Mouse (Mus musculus): Measurements from ENCODE around the gene Pecam1. TPM values are rescaled to one million over a fixed set of nuclear protein-coding genes. Genes with fewer than 3 reads are reported as not detected.
"Not testable (repeated sequence)": the region's sequence is repeated elsewhere in the genome, so short reads cannot be mapped to it uniquely, and the experiment has no call there.

Gene Pecam1
- polyA plus RNA-seq, 1 experiment from 2014 or later: 23.6 TPM

GRCm38 (mm10) chr11:106625577-106625976 lies 124.9 kb downstream of the Pecam1 start:
- H3K27me3 ChIP-seq: no peaks in the 10 kb centered on the region
- no peaks in the 10 kb centered on the region for H3K36me3 ChIP-seq
- ATAC-seq (ENCODE audit: insufficient number of reproducible peaks, insufficient read depth, low FRiP score, low TSS enrichment, low read depth): no peak
- WGBS: 61% methylated on average over 3 of the region's 3 CpGs
- no peak overlapping the region for H3K27ac ChIP-seq
- no peak overlapping the region for H3K4me3 ChIP-seq (replicated peaks)
- H3K4me2 ChIP-seq: no peak overlapping the region
- H3K9me3 ChIP-seq: no peaks in the 10 kb centered on the region
- no peak overlapping the region for H3K9ac ChIP-seq (replicated peaks)
- peaks cover 3% of the 10 kb centered on the region; the same call in 1 of the 2 replicates for H3K4me1 ChIP-seq (replicated peaks)

GRCm38 (mm10) chr11:106623629-106624028 lies 126.8 kb downstream of the Pecam1 start:
- peaks cover 9% of the 10 kb centered on the region for H3K4me1 ChIP-seq (replicated peaks)
- no peak for ATAC-seq (ENCODE audit: insufficient number of reproducible peaks, insufficient read depth, low FRiP score, low TSS enrichment, low read depth)
- H3K4me2 ChIP-seq: no peak overlapping the region
- H3K27ac ChIP-seq: no peak overlapping the region
- 72% methylated on average over 2 of the region's 2 CpGs for WGBS
- no peak overlapping the region for H3K4me3 ChIP-seq (replicated peaks)
- H3K9me3 ChIP-seq: no peaks in the 10 kb centered on the region
- no peaks in the 10 kb centered on the region for H3K27me3 ChIP-seq
- H3K36me3 ChIP-seq: no peaks in the 10 kb centered on the region
- H3K9ac ChIP-seq (replicated peaks): no peak overlapping the region

- Histone ChIP-seq H3K36me3 (no peaks in the 10 kb centered on the region), H3K4me3 (replicated peaks) (no peak overlapping the region), H3K4me2 (no peak overlapping the region), H3K9me3 (no peaks in the 10 kb centered on the region), H3K27me3 (no peaks in the 10 kb centered on the region), H3K9ac (replicated peaks) (no peak overlapping the region), H3K27ac (no peak overlapping the region), H3K4me1 (replicated peaks) (peaks cover 9% of the 10 kb centered on the region)
- 92% methylated on average over 8 of the region's 8 CpGs for WGBS
- ATAC-seq (ENCODE audit: insufficient number of reproducible peaks, insufficient read depth, low FRiP score, low TSS enrichment, low read depth): no peak
Observed at GRCm38 (mm10) chr11:106622056-106622455, 128.4 kb downstream of the Pecam1 start.

GRCm38 (mm10) chr11:106618768-106619167 lies 131.7 kb downstream of the Pecam1 start:
- not testable (repeated sequence) for H3K36me3 ChIP-seq; H3K9ac ChIP-seq (replicated peaks); H3K4me1 ChIP-seq (replicated peaks); H3K9me3 ChIP-seq; H3K4me3 ChIP-seq (replicated peaks); H3K27ac ChIP-seq; H3K27me3 ChIP-seq; ATAC-seq (ENCODE audit: insufficient number of reproducible peaks, insufficient read depth, low FRiP score, low TSS enrichment, low read depth); H3K4me2 ChIP-seq
- 89% methylated on average over 4 of the region's 4 CpGs for WGBS

GRCm38 (mm10) chr11:106617821-106618580 lies 132.4 kb downstream of the Pecam1 start:
- no peaks in the 10 kb centered on the region for H3K36me3 ChIP-seq
- no peak overlapping the region for H3K27ac ChIP-seq
- no peak overlapping the region for H3K4me2 ChIP-seq
- peaks cover 9% of the 10 kb centered on the region for H3K4me1 ChIP-seq (replicated peaks)
- ATAC-seq (ENCODE audit: insufficient number of reproducible peaks, insufficient read depth, low FRiP score, low TSS enrichment, low read depth): no peak
- WGBS: 81% methylated on average over 13 of the region's 13 CpGs
- H3K4me3 ChIP-seq (replicated peaks): no peak overlapping the region
- H3K9me3 ChIP-seq: no peaks in the 10 kb centered on the region
- H3K27me3 ChIP-seq: no peaks in the 10 kb centered on the region
- H3K9ac ChIP-seq (replicated peaks): no peak overlapping the region

GRCm38 (mm10) chr11:106615561-106615960 lies 134.9 kb downstream of the Pecam1 start:
- 73% methylated on average over 4 of the region's 4 CpGs for WGBS
- ATAC-seq (ENCODE audit: insufficient number of reproducible peaks, insufficient read depth, low FRiP score, low TSS enrichment, low read depth): no peak

GRCm38 (mm10) chr11:106614339-106614645 lies 136.1 kb downstream of the Pecam1 start:
- no peaks in the 10 kb centered on the region for H3K36me3 ChIP-seq
- no peaks in the 10 kb centered on the region for H3K9me3 ChIP-seq
- H3K4me3 ChIP-seq (replicated peaks): no peak overlapping the region
- peaks cover 19% of the 10 kb centered on the region for H3K4me1 ChIP-seq (replicated peaks)
- H3K4me2 ChIP-seq: no peak overlapping the region
- no peak overlapping the region for H3K27ac ChIP-seq
- no peak overlapping the region for H3K9ac ChIP-seq (replicated peaks)
- WGBS: 81% methylated on average over 4 of the region's 4 CpGs
- ATAC-seq (ENCODE audit: insufficient number of reproducible peaks, insufficient read depth, low FRiP score, low TSS enrichment, low read depth): no peak
- peaks cover 6% of the 10 kb centered on the region; the same call in 1 of the 2 replicates for H3K27me3 ChIP-seq

More at GRCm38 (mm10) chr11:106615561-106615960, 134.9 kb downstream of the Pecam1 start:
- H3K9ac ChIP-seq (replicated peaks): no peak overlapping the region
- H3K4me3 ChIP-seq (replicated peaks): no peak overlapping the region
- H3K4me1 ChIP-seq (replicated peaks): peaks cover 16% of the 10 kb centered on the region
- H3K36me3 ChIP-seq: no peaks in the 10 kb centered on the region
- no peaks in the 10 kb centered on the region for H3K9me3 ChIP-seq
- H3K4me2 ChIP-seq: no peak overlapping the region
- H3K27ac ChIP-seq: no peak overlapping the region
- peaks cover 6% of the 10 kb centered on the region; the same call in 1 of the 2 replicates for H3K27me3 ChIP-seq

GRCm38 (mm10) chr11:106613638-106614338 lies 136.6 kb downstream of the Pecam1 start:
- H3K4me1 ChIP-seq (replicated peaks): peaks cover 21% of the 10 kb centered on the region
- peak overlapping the region; percentile 82; the same call in 1 of the 2 replicates for H3K27ac ChIP-seq
- peak overlapping the region; percentile 55 for H3K9ac ChIP-seq (replicated peaks)
- WGBS: 57% methylated on average over 15 of the region's 15 CpGs
- no peaks in the 10 kb centered on the region for H3K36me3 ChIP-seq
- peaks cover 6% of the 10 kb centered on the region; the same call in 1 of the 2 replicates for H3K27me3 ChIP-seq
- H3K4me3 ChIP-seq (replicated peaks): peak overlapping the region; percentile 87
- no peaks in the 10 kb centered on the region for H3K9me3 ChIP-seq
- no peak for ATAC-seq (ENCODE audit: insufficient number of reproducible peaks, insufficient read depth, low FRiP score, low TSS enrichment, low read depth)
- H3K4me2 ChIP-seq: peak overlapping the region; percentile 89

GRCm38 (mm10) chr11:106612961-106613637 lies 137.3 kb downstream of the Pecam1 start, which contains the start of gene Tex2:
TSS of gene Tex2 (minus strand) at chr11:106613423.
- H3K4me3 ChIP-seq (replicated peaks): peak within 1 kb of the TSS; percentile 87
- ATAC-seq (ENCODE audit: insufficient number of reproducible peaks, insufficient read depth, low FRiP score, low TSS enrichment, low read depth): peak; percentile 92
- no peaks in the 10 kb centered on the region for H3K36me3 ChIP-seq
- under 1% methylated on average over 39 of the region's 45 CpGs for WGBS
- H3K9me3 ChIP-seq: no peaks in the 10 kb centered on the region
- peaks cover 21% of the 10 kb centered on the region for H3K4me1 ChIP-seq (replicated peaks)
- peak within 1 kb of the TSS; percentile 89 for H3K4me2 ChIP-seq
- peak within 1 kb of the TSS; percentile 89 for H3K9ac ChIP-seq (replicated peaks)
- peaks cover 6% of the 10 kb centered on the region; the same call in 1 of the 2 replicates for H3K27me3 ChIP-seq
- peak within 1 kb of the TSS; percentile 82 for H3K27ac ChIP-seq

GRCm38 (mm10) chr11:106612209-106612960 lies 138.0 kb downstream of the Pecam1 start:
- Histone ChIP-seq H3K4me3 (replicated peaks) (peak overlapping the region; percentile 87), H3K4me1 (replicated peaks) (peaks cover 21% of the 10 kb centered on the region), H3K27ac (peak overlapping the region; percentile 56), H3K9me3 (no peaks in the 10 kb centered on the region), H3K36me3 (no peaks in the 10 kb centered on the region), H3K27me3 (peaks cover 6% of the 10 kb centered on the region; the same call in 1 of the 2 replicates), H3K4me2 (peak overlapping the region; percentile 89), H3K9ac (replicated peaks) (peak overlapping the region; percentile 89)
- under 1% methylated on average over 65 of the region's 67 CpGs for WGBS
- ATAC-seq (ENCODE audit: insufficient number of reproducible peaks, insufficient read depth, low FRiP score, low TSS enrichment, low read depth): no peak; the same call in 1 of the 2 replicates
